Mouse (Mus musculus): ENCODE data around the gene 4933417A18Rik.
"Not testable (repeated sequence)": the region's sequence is repeated elsewhere in the genome, so short reads cannot be mapped to it uniquely, and the experiment has no call there.

4933417A18Rik gene

GRCm38 (mm10) chr13:34924210-34924609 lies at the start of gene 4933417A18Rik, which contains the start of gene Fam217a:
Gene 4933417A18Rik, plus strand, starts transcription at chr13:34924409.
Gene Fam217a, minus strand, starts transcription at chr13:34924310.
- in situ Hi-C loops (cut with MboI), result no loop called here

- in situ Hi-C loops (cut with MboI), result not testable (repeated sequence)
These were observed 49.5 kb upstream of the 4933417A18Rik start for GRCm38 (mm10) chr13:34874736-34875135.

- in situ Hi-C loops (cut with MboI), result no loop called here
These were observed 49.0 kb upstream of the 4933417A18Rik start, which contains the start of gene Prpf4b for GRCm38 (mm10) chr13:34875166-34875710. Gene Prpf4b, plus strand, starts transcription at chr13:34875302.

GRCm38 (mm10) chr13:34875741-34876445 lies 48.3 kb upstream of the 4933417A18Rik start:
- in situ Hi-C loops (cut with MboI), result no loop called here

GRCm38 (mm10) chr13:34876481-34876880 lies 47.7 kb upstream of the 4933417A18Rik start:
- in situ Hi-C loops (cut with MboI), result no loop called here

GRCm38 (mm10) chr13:34892871-34893270 lies 31.3 kb upstream of the 4933417A18Rik start:
- in situ Hi-C loops (cut with MboI), result no loop called here

- in situ Hi-C loops (cut with MboI), result no loop called here
These were observed 9.6 kb upstream of the 4933417A18Rik start for GRCm38 (mm10) chr13:34914614-34915013.

GRCm38 (mm10) chr13:34916520-34917167 lies 7.6 kb upstream of the 4933417A18Rik start:
- in situ Hi-C loops (cut with MboI), result no loop called here

- in situ Hi-C loops (cut with MboI), result no loop called here
These were observed 10.9 kb downstream of the 4933417A18Rik start for GRCm38 (mm10) chr13:34934931-34935644.

GRCm38 (mm10) chr13:34942370-34942769 lies 18.2 kb downstream of the 4933417A18Rik start:
- in situ Hi-C loops (cut with MboI), result no loop called here

- in situ Hi-C loops (cut with MboI), result not testable (repeated sequence)
These were observed 27.2 kb downstream of the 4933417A18Rik start for GRCm38 (mm10) chr13:34951437-34951836.

GRCm38 (mm10) chr13:34956901-34957300 lies 32.7 kb downstream of the 4933417A18Rik start:
- in situ Hi-C loops (cut with MboI), result no loop called here

GRCm38 (mm10) chr13:34958158-34958557 lies 33.9 kb downstream of the 4933417A18Rik start:
- in situ Hi-C loops (cut with MboI), result not testable (repeated sequence)

GRCm38 (mm10) chr13:34960996-34961770 lies 37.0 kb downstream of the 4933417A18Rik start:
- in situ Hi-C loops (cut with MboI), result no loop called here

GRCm38 (mm10) chr13:34963511-34964397 lies 39.5 kb downstream of the 4933417A18Rik start, which contains the start of gene Eci3:
Gene Eci3, minus strand, starts transcription at chr13:34963810.
- in situ Hi-C loops (cut with MboI), result no loop called here

GRCm38 (mm10) chr13:34964419-34964818 lies 40.2 kb downstream of the 4933417A18Rik start:
- in situ Hi-C loops (cut with MboI), result no loop called here

- in situ Hi-C loops (cut with MboI), result no loop called here
These were observed 40.7 kb downstream of the 4933417A18Rik start for GRCm38 (mm10) chr13:34964866-34965265.

GRCm38 (mm10) chr13:34965647-34966046 lies 41.4 kb downstream of the 4933417A18Rik start:
- in situ Hi-C loops (cut with MboI), result not testable (repeated sequence)

- in situ Hi-C loops (cut with MboI), result not testable (repeated sequence)
These were observed 48.2 kb downstream of the 4933417A18Rik start for GRCm38 (mm10) chr13:34972456-34972855.

GRCm38 (mm10) chr13:34973149-34973548 lies 48.9 kb downstream of the 4933417A18Rik start:
- in situ Hi-C loops (cut with MboI), result no loop called here

Measured in mature B cell (primary cell).